Mouse (Mus musculus) CD4-positive, CD25-positive, alpha-beta regulatory T cell, adult 9 weeks (primary cell): ENCODE measurements around the gene Arpin. TPM values are rescaled to one million over a fixed set of nuclear protein-coding genes. Genes with fewer than 3 reads are reported as not detected.

Source experiments
- polyA plus RNA-seq: library from polyadenylated mRNA; unstranded; fragments of 100-300 nt; shearing (Covaris generic); gene quantifications from one replicate; pipeline ENCODE4 v1.2.1, GENCODE M21; 2017

Arpin gene
- not detected for polyA plus RNA-seq

GRCm38 (mm10) chr7:79934862-79935510 lies at the start of gene Arpin:
Arpin (minus strand) TSS chr7:79935359.

GRCm38 (mm10) chr7:79920344-79920983 lies 14.7 kb downstream of the Arpin start, which contains the start of gene Ap3s2:
Ap3s2 (minus strand) TSS chr7:79920649.

Other genes with a start within 250 kb of the Arpin start
- 0.25 TPM for gene Kif7, start 219.6 kb downstream of the Arpin start, polyA plus RNA-seq
- gene Plin1, start 202.5 kb downstream of the Arpin start, polyA plus RNA-seq = 0.10 TPM
- 6.7 TPM for gene Pex11a, start 192.2 kb downstream of the Arpin start, polyA plus RNA-seq
- 0.12 TPM for gene Wdr93, start 192.2 kb downstream of the Arpin start, polyA plus RNA-seq
- gene Mesp1, start 141.6 kb downstream of the Arpin start, polyA plus RNA-seq = not detected
- gene Mesp2, start 124.6 kb downstream of the Arpin start, polyA plus RNA-seq = not detected
- gene Anpep, start 74.3 kb downstream of the Arpin start, polyA plus RNA-seq = not detected
- 36.7 TPM for gene Ap3s2, start 14.7 kb downstream of the Arpin start, polyA plus RNA-seq
- 3.2 TPM for gene Zfp710, start 89.5 kb upstream of the Arpin start, polyA plus RNA-seq
- gene Idh2, start 180.0 kb upstream of the Arpin start, polyA plus RNA-seq = 34.3 TPM